Mouse (Mus musculus) left cerebral cortex, adult 11 months (tissue): ENCODE measurements around the gene Gm21958.
A peak's percentile ranks its signal among the peaks of the same experiment; 100 is the strongest.
"Not testable (repeated sequence)": the region's sequence is repeated elsewhere in the genome, so short reads cannot be mapped to it uniquely, and the experiment has no call there.

ENCODE experiments used
- DNase-seq: peaks from one replicate; pipeline ENCODE4 v3.0.0; 2022; ENCODE audit warnings: low spot score

The Gm21958 gene

GRCm38 (mm10) chr3:54723741-54724500 lies 9.8 kb upstream of the Gm21958 start:
- no peak for DNase-seq

GRCm38 (mm10) chr3:54718947-54719346 lies 4.8 kb upstream of the Gm21958 start:
- no peak for DNase-seq

- no peak for DNase-seq
Observed at GRCm38 (mm10) chr3:54717348-54717747, 3.2 kb upstream of the Gm21958 start.

- DNase-seq, result peak; percentile 35
Observed at GRCm38 (mm10) chr3:54715461-54715860, 1.3 kb upstream of the Gm21958 start.

- DNase-seq, result no peak
Observed at GRCm38 (mm10) chr3:54708972-54709371, 5.2 kb downstream of the Gm21958 start.

- not testable (repeated sequence) for DNase-seq
Observed at GRCm38 (mm10) chr3:54704106-54704505, 10.0 kb downstream of the Gm21958 start.

GRCm38 (mm10) chr3:54699759-54700301 lies 14.3 kb downstream of the Gm21958 start:
- DNase-seq, result no peak

- DNase-seq, result no peak
Observed at GRCm38 (mm10) chr3:54693056-54693415, 21.1 kb downstream of the Gm21958 start.

GRCm38 (mm10) chr3:54692202-54693055 lies 21.7 kb downstream of the Gm21958 start, which contains the start of gene Supt20:
Supt20 (plus strand) TSS chr3:54692807.
- peak; percentile 90 for DNase-seq

GRCm38 (mm10) chr3:54689091-54689490 lies 25.1 kb downstream of the Gm21958 start:
- no peak for DNase-seq

GRCm38 (mm10) chr3:54687245-54687644 lies 26.9 kb downstream of the Gm21958 start:
- DNase-seq, result no peak

- no peak for DNase-seq
Observed at GRCm38 (mm10) chr3:54685202-54685601, 29.0 kb downstream of the Gm21958 start.

GRCm38 (mm10) chr3:54681310-54682204 lies 32.6 kb downstream of the Gm21958 start:
- DNase-seq, result no peak

- no peak for DNase-seq
Observed at GRCm38 (mm10) chr3:54676818-54677217, 37.3 kb downstream of the Gm21958 start.

- peak; percentile 30 for DNase-seq
Observed at GRCm38 (mm10) chr3:54672557-54673529, 41.3 kb downstream of the Gm21958 start.

GRCm38 (mm10) chr3:54672111-54672510 lies 42.0 kb downstream of the Gm21958 start:
- DNase-seq, result no peak

- no peak for DNase-seq
Observed at GRCm38 (mm10) chr3:54669559-54669958, 44.6 kb downstream of the Gm21958 start.

GRCm38 (mm10) chr3:54668722-54669121 lies 45.4 kb downstream of the Gm21958 start:
- DNase-seq, result no peak

GRCm38 (mm10) chr3:54668141-54668540 lies 46.0 kb downstream of the Gm21958 start:
- DNase-seq, result no peak
